Mouse (Mus musculus) small intestine, adult 2 months (tissue): ENCODE results near the gene C2.

Experiments
- CTCF ChIP-seq: fragments of 200-500 bp; IDR thresholded peaks from 2 replicates; pipeline ENCODE4 v1.5.1; 2012; ENCODE audit warnings: low read depth, mild to moderate bottlenecking, control low read depth, inconsistent platforms, low read length, moderate library complexity, mixed read lengths; ENCODE audit not compliant: insufficient replicate concordance, insufficient read length; ENCODE audit errors: extremely low read depth
- POLR2A ChIP-seq: fragments of 200-500 bp; IDR thresholded peaks from 2 replicates; pipeline ENCODE4 v1.6.1; 2012; ENCODE audit warnings: low read depth, mild to moderate bottlenecking, control low read depth, inconsistent platforms, low read length, moderate library complexity

DNA sequence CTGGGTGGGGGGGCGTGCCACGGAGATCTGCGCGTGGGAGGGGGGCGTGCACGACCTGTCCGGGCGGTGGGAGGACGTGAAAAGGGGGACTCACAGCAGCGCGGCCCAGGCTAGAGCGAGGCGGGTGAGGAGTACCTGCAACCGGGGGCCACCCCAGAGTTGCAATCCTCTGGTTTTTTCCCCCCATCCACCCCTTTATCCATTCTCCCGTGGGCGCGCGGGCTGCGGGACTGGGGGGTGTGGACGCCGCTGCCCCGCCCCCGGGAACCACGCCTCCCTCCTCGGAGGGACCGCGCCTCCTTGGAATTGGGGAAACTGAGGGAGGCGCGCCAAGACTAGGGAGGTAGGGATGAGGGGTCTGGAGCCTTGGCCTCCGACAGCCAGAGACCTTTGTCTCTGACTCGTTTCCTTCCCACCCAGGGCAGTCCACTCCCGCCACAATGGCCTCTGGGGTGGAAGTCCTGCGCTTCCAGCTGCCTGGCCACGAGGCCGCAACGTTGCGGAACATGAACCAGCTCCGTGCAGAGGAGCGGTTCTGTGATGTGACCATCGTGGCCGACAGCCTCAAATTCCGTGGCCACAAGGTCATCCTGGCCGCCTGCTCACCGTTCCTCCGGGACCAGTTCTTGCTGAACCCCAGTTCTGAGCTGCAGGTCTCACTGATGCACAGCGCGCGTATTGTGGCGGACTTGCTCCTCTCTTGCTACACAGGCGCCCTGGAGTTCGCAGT lies 3.1 kb downstream of the C2 start:
- TF ChIP-seq POLR2A = no peak
- no peak for TF ChIP-seq CTCF
